Mouse (Mus musculus) E14TG2a.4 (cell line): ENCODE results near the gene Cldn3.

Experiments used
- CTCF ChIP-seq: conservative IDR thresholded peaks from 2 replicates; pipeline ENCODE4 v1.5.1; 2014; ENCODE audit warnings: low read length
- POU5F1 ChIP-seq: IDR thresholded peaks from 2 replicates; pipeline ENCODE4 v1.6.1; 2014; ENCODE audit warnings: low read length, borderline replicate concordance

DNA sequence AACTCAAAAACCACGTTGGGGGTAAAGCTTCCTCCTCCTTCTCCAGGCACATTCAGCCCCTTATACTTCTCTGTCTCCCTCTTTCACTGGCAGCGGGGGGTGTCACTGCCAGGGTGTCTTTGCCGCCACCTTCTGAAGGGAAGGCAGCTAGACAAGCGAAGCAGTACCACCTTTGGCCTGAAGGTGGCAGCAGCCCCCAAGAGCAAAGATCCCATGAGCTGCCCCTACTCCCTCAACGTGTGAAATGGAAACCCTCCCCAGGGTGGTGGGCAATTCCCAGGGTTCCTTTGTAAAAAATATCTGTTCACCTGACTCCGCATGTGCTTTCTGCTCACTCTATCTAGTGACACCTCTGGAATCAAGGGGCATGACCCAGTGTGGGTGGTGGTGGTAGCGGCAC is 29.5 kb downstream of the Cldn3 start:
- peak; percentile 98 for TF ChIP-seq CTCF
- no peak for TF ChIP-seq POU5F1
